Mouse (Mus musculus) gastrocnemius, postnatal 25 days (tissue): ENCODE data around the gene Abcb11. TPM values are rescaled to one million over a fixed set of nuclear protein-coding genes. Genes with fewer than 3 reads are reported as not detected.

Experiments
- DNase-seq: peaks from one replicate; pipeline ENCODE4 v3.0.0; 2022
- total RNA-seq, 2 experiments: library from RNA; stranded (reverse); gene quantifications; 1 replicate in 1 of 2; 2 replicates in 1 of 2; pipeline ENCODE4 v1.2.3; 2021

Abcb11 gene
- total RNA-seq, 2 experiments from 2014 or later = not detected

DNA sequence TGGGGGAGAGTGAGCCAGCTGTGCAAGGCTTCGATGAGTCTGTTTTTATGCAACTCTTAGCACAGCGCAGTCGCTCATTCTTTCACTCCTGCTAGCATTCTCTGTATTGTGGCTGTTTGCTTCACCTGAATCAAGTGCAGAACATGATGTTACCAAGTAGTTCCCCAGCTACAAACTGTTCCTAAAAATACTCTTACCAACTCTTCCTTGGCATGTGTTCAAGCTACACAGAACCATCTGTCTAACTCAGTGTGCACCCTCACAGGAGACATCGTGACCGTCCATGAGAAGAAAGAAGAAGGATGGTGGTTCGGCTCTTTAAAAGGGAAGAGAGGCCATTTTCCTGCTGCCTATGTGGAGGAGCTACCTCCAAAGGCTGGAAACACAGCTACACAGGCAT is 153.7 kb downstream of the Abcb11 start:
- no peak for DNase-seq

Other genes with a start within 250 kb of the Abcb11 start
- 1 to 10 TPM; 1.6 to 1.7 TPM for gene Nostrin, start 206.8 kb downstream of the Abcb11 start, total RNA-seq
- gene Spc25, start 136.4 kb downstream of the Abcb11 start, total RNA-seq = 1 to 10 TPM in 1 of 2 experiments, under 1 TPM in 1; 0.56 to 1.0 TPM
- not detected for gene G6pc2, start 131.5 kb downstream of the Abcb11 start, total RNA-seq
- gene Dhrs9, start 37.8 kb upstream of the Abcb11 start, total RNA-seq = under 1 TPM in 1 of 2 experiments, not detected in 1; 0.05 TPM
- not detected for gene Lrp2, start 243.4 kb upstream of the Abcb11 start, total RNA-seq